Mouse (Mus musculus) E14TG2a.4 (cell line): ENCODE data around the gene AC131692.1.

ENCODE experiments used
- CTCF ChIP-seq: conservative IDR thresholded peaks from 2 replicates; pipeline ENCODE4 v1.5.1; 2014; ENCODE audit warnings: low read length
- POU5F1 ChIP-seq: IDR thresholded peaks from 2 replicates; pipeline ENCODE4 v1.6.1; 2014; ENCODE audit warnings: low read length, borderline replicate concordance

DNA sequence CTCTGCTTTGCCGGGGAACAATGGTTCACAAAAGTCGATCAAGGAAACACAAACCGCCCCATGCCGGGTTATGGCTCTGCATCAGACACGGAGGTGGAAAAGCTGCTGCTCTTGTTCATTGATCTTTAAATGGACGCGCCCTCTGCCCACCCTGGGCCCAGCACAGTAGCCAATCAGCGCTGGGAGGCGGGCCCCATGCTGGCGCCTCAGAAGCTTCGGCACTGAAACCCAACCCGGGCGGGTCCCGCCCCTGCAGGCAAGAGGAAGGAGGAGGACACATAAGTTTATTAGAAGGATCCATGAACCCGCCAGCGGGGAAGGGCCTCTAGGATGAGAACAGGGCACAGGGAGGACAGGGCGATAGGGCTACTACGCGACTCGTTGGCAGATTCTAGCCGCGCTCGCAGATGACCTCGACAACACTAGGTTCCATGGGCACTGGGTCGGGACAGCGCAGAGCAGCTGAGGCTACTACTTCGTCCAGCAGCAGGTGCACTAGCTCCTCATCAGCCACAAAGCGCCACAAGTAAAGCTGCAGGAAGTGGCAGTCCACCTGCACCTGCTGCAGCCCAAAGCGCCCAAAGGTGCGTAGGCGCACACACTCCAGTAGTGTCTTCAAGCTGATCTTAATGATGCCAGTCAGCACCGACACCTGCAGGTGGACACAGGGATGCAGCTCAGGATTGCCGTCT, 26.3 kb upstream of the AC131692.1 start, which contains the start of gene Tm7sf2:
- TF ChIP-seq CTCF: no peak
- no peak for TF ChIP-seq POU5F1
